Mouse (Mus musculus) gastrocnemius, adult 8-10 months (tissue): ENCODE data around the gene Scube3. TPM values are rescaled to one million over a fixed set of nuclear protein-coding genes. Genes with fewer than 3 reads are reported as not detected.

ENCODE experiments used
- DNase-seq, 2 experiments: peaks; one replicate each; pipeline ENCODE4 v3.0.0; 2022; ENCODE audit warnings: low spot score in 2 of 2
- total RNA-seq, 4 experiments: library from RNA; stranded (reverse); gene quantifications; 2 replicates each; pipeline ENCODE4 v1.2.4; 2022

Scube3 gene
- under 1 TPM; 0.05 to 0.46 (median 0.30) TPM for total RNA-seq

DNA sequence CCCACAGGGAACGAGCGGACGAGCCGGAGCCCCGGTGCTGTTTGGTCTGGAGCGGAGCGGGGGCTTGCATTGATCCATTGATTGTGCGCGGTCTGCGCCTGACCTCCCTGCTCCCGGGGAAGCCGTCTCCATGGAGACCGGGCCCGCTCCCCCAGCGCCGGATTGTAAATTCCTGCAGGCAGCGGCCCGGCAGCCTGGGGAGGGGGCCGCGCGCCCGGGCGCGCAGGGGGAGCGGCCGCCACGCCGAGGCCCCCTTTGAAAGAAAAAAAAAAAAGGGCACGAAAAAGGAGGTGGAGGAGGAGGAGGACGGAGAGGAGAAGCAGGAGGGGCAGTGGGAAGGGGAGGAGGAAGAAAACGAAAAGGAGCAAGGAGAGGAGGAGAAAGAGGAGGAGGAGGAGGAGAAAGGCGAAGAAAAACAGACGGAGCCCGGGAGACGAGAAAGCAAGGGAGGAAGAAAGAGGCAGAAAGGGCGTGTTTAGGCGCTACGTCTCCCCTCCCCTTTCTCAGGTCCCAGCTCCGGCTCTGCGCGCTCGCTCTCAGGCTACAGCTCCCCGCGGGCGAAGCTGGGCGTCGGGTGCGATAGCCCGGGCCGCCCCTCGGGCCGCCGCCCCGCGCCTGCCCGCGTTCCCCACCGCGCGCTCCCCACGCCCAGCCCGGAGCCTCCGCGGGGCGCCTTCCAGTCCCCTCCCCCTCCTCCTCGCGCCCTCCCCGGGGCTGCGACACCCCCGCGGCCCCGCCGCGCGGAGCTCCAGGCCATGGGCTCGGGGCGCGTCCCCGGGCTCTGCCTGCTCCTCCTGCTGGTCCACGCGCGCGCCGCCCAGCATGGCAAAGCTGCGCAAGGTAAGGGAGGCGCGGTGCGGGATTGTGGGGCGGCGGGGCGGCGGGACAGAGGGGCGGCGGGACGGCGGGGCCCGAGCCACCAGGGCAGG is at the start of gene Scube3:
Scube3 (plus strand) TSS at position 371 of the 929 bp plus-strand sequence.
- no peak for DNase-seq

DNA sequence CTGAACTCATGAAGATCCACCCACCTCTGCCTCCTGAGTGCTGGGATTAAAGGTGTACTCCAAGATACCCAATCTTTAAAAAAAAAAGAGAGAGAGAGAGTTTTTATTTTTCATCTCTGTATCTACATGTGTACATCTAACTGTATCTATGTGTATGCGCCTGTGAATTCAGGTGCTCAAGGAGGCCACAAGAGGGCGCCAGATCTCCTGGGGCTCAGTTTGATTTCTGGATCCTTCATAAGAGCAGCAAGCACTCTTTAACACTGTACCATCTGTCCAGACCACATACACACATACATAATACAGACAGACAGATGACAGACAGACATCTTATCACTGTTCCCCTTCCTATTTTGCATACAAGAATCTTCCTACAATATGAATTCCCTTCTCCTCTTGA is 49.6 kb upstream of the Scube3 start:
- DNase-seq: no peak

DNA sequence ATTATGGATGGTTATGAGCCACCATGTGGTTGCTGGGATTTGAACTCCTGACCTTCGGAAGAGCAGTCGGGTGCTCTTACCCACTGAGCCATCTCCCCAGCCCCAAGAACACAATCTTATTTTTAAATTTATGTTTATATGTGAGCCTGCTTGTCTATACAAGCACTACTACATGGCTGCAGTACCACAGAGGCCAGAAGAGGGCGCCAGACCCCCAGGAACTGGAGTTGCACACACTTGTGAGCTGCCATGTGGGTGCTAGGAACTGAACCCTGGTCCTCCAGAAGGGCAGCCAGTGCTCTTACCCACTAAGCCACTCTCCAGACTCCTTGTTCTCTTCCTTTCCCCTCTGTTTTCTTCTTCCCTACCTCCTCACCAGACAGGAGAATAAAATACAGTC is 48.1 kb upstream of the Scube3 start:
- no peak for DNase-seq

DNA sequence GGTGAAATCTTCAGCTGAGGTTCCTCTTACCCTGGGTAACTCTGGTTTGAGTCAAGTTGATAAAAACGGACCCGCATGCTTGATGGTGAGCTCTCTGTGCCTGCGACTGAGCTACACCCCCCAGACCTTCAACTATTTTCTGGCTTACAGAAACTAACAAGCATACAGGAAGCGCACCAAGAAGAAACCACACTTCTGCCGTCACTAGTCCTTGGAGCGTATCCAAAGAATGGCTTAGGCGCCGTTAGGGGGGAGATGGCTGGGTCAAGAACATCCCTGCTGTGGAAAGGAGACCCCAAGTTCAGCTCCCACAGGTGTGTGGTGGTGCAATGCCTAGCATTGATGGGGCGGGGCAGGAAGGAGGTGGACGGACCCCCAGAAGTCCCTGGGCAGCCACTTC is 45.5 kb upstream of the Scube3 start:
- DNase-seq: no peak

DNA sequence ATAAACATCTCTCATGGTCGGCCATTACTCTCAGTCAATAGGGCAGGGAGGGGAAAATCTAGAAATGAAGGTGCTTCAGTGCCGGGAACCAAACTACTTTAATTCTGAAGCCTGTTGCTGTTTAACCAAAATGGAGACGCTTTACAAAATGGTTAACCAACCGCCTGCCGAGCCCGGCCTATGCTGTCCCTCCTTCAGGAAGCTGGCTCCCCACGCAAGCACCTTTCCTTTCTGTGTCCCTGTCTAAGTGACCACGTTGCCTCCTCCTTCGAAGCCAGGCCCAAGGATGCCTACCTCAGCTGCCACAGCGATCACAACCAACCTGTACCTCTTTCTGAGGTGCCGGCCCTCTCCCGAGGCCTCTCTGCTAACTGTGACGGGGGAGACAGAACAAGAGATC is 44.6 kb upstream of the Scube3 start:
- DNase-seq: no peak

DNA sequence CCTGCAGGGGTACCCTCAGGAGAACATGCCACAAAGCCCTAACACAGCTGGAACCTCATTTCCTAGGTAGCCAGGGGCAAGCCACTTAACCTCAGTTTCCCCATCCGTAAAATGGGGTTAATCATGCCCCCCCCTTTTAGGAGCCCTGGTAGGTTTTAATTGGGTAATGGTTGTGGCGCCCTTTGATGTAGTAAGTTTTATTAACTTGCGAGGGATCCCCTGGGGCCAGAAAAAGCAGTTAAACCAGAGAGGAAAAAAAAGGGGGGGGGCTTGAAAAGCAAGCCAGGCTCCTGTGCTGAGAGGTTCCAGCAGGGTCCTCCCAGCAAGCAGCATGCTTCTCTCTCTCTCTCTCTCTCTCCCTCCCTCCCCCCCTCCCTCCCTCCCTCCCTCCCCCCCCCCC is 42.9 kb upstream of the Scube3 start:
- DNase-seq: no peak

DNA sequence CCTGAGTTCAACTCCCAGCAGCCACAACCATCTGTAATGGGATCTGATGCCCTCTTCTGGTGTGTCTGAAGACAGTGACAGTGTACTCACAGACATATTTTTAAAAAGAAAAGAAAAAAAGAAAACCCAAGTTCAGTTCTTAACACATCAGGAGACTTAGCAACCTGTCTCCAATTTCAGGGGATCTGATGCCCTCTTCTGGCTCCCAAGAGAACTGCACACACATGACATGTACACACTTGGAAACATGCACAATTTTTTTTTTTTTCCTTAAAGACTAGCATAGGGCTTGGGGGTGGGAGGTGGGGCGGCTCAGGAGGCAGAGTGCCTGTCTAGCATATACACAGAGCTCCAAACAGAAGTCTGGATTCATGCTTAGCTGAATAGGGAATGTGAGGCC is 41.3 kb upstream of the Scube3 start:
- DNase-seq: no peak

DNA sequence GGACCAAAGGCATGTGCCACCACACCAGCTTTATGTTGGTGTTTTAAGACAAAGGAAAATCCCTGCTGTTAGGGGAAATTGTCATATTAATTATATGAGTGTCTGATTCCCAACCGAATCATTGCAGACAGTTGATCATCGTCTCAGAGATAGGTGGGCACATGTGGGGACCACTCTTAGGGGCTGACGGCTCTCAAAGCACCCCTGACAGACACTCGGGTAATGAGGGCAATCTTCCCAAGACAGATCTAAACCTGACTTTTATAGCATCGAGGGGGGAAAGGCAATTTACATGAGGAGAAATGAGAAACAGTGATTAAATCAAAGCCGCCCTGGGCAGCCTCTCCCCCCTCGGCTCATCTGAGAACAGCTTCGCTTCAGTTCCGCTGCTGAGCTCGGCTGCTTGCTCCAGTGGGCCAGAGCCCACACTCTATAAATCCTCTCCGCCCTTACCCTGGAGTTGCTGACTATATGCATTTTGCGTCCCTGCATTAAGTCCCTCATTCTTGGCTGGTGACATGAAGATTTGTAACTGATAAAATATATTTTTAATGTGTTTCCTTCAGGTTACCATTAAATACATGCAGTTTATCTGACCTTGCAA is 40.6 kb upstream of the Scube3 start:
- DNase-seq: no peak

DNA sequence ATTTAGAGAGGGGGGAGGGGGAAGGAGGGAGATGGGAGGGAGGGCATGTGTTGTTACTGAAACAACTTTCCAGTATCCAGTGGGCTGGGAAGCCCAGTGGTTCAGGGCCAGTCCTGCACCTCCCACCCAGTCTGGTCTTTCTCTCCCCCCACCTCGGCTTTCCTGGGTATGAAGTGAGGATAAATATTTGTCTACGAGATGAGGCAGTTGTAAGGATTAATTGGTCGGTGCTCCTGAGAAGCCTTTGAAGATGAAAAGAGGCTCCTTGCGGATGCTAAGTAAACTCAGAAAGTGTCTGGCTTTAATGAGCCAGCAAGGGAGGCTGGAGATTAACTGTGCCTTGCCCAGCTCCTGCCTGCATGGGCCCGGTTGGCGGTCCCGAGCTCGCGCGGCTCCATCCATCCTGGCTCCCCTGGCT is 40.0 kb upstream of the Scube3 start:
- no peak for DNase-seq

DNA sequence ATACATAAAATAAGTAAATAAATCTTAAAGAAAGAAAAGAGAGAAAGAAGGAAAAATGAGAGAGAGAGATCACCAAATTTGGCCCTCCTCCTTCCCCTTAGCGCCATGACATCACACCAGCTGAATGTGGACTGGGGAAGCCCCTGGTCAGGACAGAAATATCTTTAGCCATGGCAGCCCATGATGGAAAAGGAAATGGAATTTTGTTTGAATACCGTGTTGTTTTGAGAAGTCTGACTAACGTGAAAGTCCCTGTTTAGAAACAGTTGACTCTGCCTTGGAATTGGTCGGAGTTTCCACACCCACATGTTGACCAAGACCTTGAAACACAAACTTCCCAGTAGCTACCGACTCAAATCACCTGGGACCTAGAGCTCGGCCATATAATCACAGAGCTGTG is 37.5 kb upstream of the Scube3 start:
- no peak for DNase-seq

DNA sequence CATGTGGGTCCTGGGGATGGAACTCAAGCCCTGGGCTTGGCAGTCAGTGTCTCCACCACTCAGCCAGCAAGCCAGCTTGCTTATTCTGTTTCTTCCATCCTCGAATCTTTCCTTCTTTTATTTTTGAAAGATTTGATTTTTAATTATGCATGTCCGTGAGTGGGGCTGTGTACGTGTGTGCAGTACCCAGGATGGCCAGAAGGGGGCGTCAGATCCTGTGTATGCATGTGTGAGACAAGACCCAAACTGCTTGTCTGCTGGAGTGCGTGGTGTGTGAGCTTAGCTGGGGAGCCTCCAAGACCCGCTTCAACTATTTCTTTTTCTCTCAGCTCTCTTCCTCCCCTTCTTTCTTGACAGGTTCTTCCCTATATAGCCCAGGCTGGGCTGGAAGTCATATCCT is 35.6 kb upstream of the Scube3 start:
- DNase-seq: no peak

DNA sequence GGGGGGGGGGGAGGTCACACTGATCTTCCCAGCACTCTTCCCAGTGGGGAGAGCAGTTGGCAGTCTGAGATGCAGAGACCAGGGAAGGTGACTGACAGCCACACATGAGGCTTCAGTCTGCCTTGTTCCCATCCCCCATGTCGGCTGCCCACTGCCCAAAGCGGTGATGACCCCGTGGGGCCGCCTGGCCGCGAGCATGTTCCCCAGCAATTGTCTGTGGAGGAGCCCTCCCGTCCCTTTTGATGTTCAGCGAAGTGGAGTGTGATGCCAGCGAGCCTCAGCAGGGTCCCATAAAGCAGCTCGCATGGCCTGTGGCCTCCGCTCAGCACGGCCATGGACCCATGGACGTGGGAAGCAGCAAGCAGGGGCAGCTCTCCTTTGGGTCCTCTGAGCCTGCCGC is 34.7 kb upstream of the Scube3 start:
- no peak for DNase-seq

DNA sequence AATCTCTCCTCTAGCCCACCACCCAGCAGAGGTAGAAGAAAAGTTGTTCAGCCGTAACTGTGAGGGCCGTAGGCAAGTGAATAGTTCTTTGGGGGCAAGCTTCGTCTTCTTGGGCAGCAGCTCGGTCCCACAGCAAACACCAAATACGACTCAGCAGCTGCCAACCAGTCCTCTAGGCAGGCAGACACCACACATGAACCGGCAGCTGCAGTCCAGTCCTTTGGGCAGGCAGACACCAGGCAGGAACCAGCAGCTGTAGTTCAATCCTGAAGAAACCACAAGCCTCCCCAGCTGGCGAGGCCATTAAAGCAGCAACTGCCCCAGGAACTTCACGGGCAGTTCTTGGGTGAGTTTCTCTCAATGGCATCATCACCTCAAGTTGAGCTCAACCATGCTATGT is 29.7 kb upstream of the Scube3 start:
- DNase-seq: no peak

DNA sequence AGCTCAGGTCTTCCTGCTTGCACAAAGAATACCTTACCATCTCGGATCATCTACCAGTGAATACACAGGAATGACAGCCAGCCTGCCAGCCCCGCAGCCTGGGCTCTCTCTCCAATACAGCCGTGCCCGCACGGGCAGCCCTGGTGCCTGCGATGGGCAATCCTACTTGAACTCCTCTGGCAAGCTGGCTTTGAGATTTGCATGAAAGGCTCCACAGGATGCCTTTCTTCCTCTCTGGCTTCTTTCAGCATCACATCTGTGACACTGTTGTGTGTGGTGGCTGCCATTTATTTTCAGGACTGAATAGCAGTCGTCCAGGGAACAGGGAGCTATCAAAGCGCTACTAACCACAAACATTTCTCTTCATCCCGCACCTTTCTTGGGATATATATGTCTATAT is 25.6 kb upstream of the Scube3 start:
- no peak for DNase-seq

DNA sequence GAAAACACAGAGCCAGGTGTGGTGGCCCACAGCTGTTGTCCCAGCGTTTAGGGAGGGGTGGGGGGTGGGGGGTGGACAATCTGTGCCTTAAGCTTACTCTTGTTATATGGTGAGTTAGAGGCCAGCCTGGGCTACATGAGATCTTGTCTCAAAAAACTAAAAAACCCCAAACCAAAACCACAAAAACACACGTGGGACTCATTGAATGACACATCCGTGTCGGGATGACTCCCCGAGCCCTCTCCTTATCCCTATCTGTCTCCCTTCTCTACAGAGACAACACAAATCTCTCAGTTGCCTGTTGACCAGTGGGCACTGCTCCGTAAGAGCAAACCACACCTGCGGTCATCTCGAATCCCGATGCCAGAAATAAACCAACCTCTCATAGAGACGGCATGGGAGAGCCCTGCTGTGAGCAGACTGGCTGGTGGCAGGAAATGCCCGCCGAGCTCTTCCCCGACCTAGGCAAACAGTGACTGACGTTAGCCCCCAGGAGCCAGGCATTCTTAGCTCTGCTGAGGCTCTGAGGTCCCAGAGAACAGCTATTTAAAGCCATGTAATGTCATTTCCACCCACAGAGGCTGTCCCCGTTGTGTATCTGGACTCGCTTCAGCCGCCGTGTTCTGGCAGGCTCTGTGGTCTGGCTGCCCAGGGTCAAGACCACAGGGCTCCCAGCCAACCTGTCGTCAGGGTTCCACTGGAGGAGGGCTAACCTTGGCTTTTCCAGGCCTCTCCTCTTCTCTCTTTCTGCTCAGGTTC is 24.3 kb upstream of the Scube3 start:
- peak; percentile 13 to 42 for DNase-seq

DNA sequence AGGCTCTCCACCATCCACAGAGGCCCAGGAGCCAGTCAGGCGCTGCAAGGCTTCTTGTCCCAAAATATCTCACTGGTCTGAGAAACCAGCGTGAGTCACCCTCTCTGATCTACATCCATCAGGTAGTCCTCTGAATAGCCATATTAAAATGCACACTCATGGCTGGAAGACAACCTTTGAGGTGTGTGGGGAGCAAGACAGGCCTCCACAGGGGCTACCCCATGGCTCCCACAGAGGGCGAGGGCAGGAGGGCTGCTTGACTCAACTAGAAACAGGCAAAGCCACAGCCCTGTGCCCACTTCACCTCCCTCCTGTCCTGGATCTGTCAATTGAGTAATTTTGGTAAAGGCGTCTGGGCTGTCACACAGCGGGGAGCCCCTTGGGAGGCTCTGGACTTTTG is 21.5 kb upstream of the Scube3 start:
- DNase-seq: no peak

DNA sequence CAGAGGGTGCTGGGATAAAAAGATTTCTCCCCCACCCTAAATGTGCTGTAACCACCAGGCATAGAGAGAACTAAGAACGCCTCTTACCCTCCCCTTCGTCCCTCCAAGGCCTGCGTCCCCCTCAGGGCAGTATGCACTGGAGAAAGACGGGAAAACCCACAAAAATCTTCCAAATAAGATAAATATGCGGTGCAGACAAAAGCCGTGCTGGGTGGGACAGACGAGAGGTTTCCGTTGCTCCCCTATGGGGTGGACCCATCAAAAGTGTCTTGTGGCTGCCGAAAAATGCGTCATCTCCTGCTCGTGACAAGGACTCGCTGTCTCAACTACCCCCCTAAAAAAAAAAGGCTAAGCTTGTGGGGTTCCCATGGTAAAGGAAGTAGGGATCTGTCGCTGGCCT is 19.0 kb upstream of the Scube3 start:
- DNase-seq: no peak

DNA sequence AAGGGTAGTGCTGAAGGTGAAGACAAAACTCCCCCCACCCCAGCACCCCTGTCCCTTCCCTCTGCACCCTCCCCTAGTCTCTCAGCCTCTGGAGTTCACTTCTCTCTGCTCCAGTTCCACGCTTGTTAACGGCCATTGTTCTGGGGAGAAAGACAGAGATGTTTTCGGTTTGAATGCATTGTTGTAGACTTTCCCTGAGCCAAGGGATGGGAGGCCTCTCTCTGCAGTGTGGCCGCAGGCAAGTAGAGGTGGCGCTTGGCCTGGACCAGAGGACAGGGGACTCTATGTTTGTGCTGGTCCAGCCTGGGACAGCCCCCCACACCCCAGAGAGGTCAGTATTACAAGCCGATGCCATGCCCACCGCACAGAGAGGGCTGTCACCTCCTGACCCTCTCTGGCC is 18.3 kb upstream of the Scube3 start:
- DNase-seq: no peak

DNA sequence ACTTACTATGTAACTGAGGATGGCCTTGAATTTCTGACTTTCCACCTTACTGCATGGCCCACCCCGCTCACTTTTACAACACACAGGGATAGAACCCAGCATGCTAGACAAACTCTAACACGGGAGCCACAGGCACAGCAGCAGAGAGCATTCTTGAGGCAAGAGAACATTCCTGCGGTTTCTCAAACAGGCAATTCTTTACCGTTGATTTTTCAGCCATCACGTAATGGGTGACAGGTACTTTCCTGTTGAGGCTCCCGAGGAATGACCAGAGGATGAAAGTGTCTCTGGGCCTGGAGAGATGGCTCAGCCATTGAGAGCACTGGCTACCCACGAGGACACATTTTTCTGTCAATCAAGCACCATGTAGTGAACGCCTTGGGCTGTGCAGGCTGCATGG is 17.6 kb upstream of the Scube3 start:
- no peak for DNase-seq

DNA sequence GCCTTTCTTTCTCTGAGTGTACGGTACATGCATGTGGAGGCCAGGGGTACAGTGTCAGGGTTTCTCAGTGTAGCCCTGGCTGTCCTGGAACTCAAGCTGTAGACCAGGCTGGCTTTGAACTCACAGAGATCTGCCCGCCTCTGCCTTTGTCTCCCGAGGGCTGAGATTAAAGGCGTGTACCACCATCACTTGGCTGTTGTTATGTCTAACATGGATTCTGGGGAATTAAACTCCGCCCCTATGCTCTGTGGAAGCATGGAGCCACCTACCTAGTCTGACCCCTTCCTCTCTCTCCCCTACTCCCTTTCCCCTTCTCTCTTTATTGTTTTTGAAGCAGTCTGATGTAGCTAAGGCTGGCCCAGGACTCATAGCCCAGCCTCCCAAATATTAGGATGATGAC is 12.1 kb upstream of the Scube3 start:
- no peak for DNase-seq

DNA sequence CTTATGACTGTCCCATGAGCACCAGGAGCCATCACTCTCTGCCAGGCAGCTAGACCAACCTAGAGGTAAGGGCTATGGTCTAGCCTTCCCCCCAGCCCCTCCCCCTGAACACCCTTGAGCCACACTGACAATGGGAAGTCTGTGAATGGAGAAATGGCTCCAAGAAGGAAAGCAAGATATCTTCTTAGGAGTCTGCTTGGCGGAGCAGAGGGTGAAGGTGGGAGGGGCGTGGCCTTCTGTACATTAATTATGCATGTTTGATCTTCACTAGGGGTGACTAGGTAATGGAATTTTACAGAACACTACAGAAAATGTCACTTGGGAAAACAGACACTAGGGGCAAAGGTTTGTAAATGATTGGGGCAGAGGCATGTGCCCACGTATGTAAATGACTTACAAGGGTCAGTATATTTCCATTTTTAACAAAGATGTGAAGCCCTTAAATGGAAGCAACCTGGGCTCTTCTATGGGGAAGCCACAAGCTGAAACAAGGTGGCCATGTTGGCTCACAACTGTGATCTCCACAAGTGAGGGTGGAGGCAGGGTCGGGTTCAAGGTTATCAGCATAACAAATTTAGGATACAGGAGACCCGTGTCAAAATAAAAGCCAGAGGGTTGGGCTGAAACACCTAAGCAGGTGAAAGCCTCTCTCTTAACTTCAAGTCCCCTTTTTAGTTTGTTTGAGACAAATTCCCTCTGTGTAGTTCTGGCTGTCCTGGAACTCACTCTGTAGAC is 11.4 kb upstream of the Scube3 start:
- DNase-seq: no peak

DNA sequence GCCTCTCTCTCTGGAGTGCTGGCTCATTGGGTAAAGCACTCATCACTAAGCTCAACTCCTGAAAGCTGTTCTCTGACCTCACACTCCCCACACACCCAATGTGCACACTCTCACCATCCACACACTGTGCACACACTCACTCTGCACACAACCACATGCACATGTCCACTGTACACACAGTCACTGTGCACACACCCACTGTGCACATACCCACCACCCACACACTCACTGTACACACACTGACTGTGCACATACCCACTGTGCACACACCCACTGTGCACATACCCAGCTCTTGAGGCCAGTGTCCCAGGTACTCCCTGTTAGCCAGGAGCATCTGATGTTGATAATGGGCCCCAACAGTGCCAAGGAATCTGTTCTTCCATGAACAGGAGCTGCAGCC is 10.8 kb upstream of the Scube3 start:
- no peak for DNase-seq
